Mouse (Mus musculus) thymus, postnatal 36 days (tissue): ENCODE measurements around the gene Eprs.

Experiments
- DNase-seq, 2 experiments: peaks; one replicate each; pipeline ENCODE4 v3.0.0; 2022; ENCODE audit warnings: mixed read lengths in 2 of 2

Eprs gene

GRCm38 (mm10) chr1:185451495-185451894, 88.7 kb downstream of the Eprs start:
- DNase-seq = no peak

DNA sequence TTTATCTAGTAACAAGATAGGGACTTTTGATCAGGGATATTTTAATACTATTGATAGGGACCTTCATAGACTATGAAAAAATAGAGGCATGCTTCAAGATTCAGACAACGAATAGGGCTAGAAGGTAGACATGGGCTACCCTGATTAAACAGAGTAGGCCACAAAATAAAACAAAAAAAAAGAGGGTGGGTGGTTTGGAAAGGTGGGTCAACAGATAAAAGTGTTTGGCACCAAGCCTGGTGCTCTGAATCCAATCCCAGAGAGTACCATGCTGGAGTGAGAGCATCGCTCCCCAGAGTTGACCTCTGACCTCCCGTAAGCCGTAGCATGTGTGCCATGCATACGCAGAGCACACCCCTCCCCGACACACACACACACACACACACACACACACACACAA, 89.6 kb downstream of the Eprs start:
- no peak for DNase-seq

GRCm38 (mm10) chr1:185454144-185454543, 91.3 kb downstream of the Eprs start:
- no peak for DNase-seq

- peak in 1 of 2 experiments; percentile 3 for DNase-seq
Observed at GRCm38 (mm10) chr1:185454575-185454954, 91.7 kb downstream of the Eprs start, which contains the start of gene Slc30a10. Slc30a10 (plus strand) TSS chr1:185454848.

GRCm38 (mm10) chr1:185454955-185455701, 92.3 kb downstream of the Eprs start:
- DNase-seq = peak in 1 of 2 experiments; percentile 6

GRCm38 (mm10) chr1:185456327-185456726, 93.5 kb downstream of the Eprs start:
- DNase-seq = no peak

- no peak for DNase-seq
Observed at GRCm38 (mm10) chr1:185460096-185460495, 97.3 kb downstream of the Eprs start.

DNA sequence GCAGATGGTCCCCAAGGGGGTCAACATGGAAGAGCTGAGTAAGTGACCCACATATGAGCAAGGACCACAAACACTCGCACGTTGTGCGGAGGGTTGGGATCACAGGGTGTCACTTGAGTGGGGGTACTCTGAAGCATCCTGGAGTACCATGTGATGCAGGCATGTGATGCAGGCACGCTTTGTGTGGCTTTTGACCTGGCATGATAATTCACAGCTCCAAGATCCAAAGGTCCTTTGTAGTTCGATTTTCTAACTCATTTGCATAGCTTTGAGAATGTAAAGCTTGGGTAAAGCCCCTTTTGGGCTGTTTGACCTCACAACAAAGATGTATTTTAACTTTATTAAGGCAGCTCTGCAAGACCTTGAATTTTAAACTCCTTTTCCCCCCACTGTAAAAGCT, 100.0 kb downstream of the Eprs start:
- no peak for DNase-seq

GRCm38 (mm10) chr1:185469551-185470021, 106.7 kb downstream of the Eprs start:
- no peak for DNase-seq

DNA sequence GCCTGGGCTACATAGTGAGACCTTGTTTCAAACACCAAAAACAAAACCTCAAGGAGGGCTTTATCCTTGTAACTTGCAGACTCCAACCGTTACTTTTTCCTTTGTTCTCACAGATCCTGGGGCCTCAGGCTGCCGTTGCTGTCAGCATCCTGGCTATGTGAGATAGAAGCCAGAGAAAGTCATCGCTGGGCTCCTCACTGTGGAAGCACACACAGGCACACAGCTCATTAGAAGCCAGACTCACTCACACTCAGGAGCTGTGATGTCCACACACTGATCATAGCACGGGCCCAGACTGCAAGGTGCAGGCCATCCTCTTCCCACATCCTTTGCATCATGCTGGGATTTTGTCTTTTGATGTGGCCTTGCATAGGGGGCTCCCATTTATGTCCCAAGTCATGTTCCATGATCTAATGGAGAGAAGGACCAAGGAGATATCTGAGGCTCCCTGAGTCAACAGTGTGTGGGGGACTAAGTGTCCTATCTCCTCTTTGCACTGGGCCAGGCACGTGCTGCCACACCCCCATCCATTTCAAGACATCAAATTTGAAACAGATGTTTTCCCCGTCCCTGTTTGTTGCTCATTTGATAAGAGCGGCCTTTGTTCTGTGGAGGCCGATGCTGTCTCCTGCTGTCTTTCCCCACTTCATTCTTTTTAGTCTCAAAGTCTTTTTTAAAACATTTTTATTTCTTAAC, 109.3 kb downstream of the Eprs start:
- DNase-seq = no peak

GRCm38 (mm10) chr1:185472730-185473129, 109.9 kb downstream of the Eprs start:
- DNase-seq = no peak

GRCm38 (mm10) chr1:185473437-185473836, 110.6 kb downstream of the Eprs start:
- no peak for DNase-seq
